Mouse (Mus musculus) retina, postnatal 7 days (tissue): ENCODE measurements around the gene Pced1b.

Experiments
- DNase-seq: peaks from one replicate; pipeline ENCODE4 v3.0.0-alpha.2; 2012; ENCODE audit warnings: low read depth, low spot score

The Pced1b gene

GRCm38 (mm10) chr15:97396586-97397299 lies 149.8 kb downstream of the Pced1b start:
- DNase-seq: no peak

GRCm38 (mm10) chr15:97397793-97398192 lies 150.9 kb downstream of the Pced1b start:
- DNase-seq: no peak

- DNase-seq: no peak
Measured at GRCm38 (mm10) chr15:97400866-97401265, 154.0 kb downstream of the Pced1b start.

- DNase-seq: no peak
Measured at GRCm38 (mm10) chr15:97404483-97404882, 157.6 kb downstream of the Pced1b start.

- DNase-seq: no peak
Measured at GRCm38 (mm10) chr15:97404998-97405397, 158.1 kb downstream of the Pced1b start.

- no peak for DNase-seq
Measured at GRCm38 (mm10) chr15:97406105-97406504, 159.2 kb downstream of the Pced1b start.

GRCm38 (mm10) chr15:97407496-97408454 lies 160.9 kb downstream of the Pced1b start:
- no peak for DNase-seq

- no peak for DNase-seq
Measured at GRCm38 (mm10) chr15:97411136-97411535, 164.2 kb downstream of the Pced1b start.

GRCm38 (mm10) chr15:97411671-97412070 lies 164.8 kb downstream of the Pced1b start:
- no peak for DNase-seq

GRCm38 (mm10) chr15:97412308-97412707 lies 165.4 kb downstream of the Pced1b start:
- no peak for DNase-seq

GRCm38 (mm10) chr15:97412861-97413260 lies 166.0 kb downstream of the Pced1b start:
- no peak for DNase-seq

- DNase-seq: no peak
Measured at GRCm38 (mm10) chr15:97414718-97415413, 168.0 kb downstream of the Pced1b start.

- no peak for DNase-seq
Measured at GRCm38 (mm10) chr15:97415426-97415946, 168.6 kb downstream of the Pced1b start.

- no peak for DNase-seq
Measured at GRCm38 (mm10) chr15:97420292-97420691, 173.4 kb downstream of the Pced1b start.

- DNase-seq: no peak
Measured at GRCm38 (mm10) chr15:97421533-97421932, 174.6 kb downstream of the Pced1b start.

- DNase-seq: no peak
Measured at GRCm38 (mm10) chr15:97422212-97422944, 175.5 kb downstream of the Pced1b start.

- DNase-seq: no peak
Measured at GRCm38 (mm10) chr15:97424375-97424774, 177.5 kb downstream of the Pced1b start.

GRCm38 (mm10) chr15:97424961-97425360 lies 178.1 kb downstream of the Pced1b start:
- no peak for DNase-seq

- no peak for DNase-seq
Measured at GRCm38 (mm10) chr15:97429201-97429900, 182.4 kb downstream of the Pced1b start.

- DNase-seq: no peak
Measured at GRCm38 (mm10) chr15:97431533-97431932, 184.6 kb downstream of the Pced1b start.
